Mouse (Mus musculus): ENCODE measurements around the gene Smarcad1.

GRCm38 (mm10) chr6:65043241-65043640 is 858 bp downstream of the Smarcad1 start:
- TF ChIP-seq CTCF (IDR thresholded peaks at IDR 0.05; ENCODE audit: low read depth) (no peak), EP300 (IDR thresholded peaks at IDR 0.05; ENCODE audit: low read depth) (no peak)
